Mouse (Mus musculus): ENCODE measurements at regions not wholly inside any gene's neighbourhood (a gene's known extent, or its start where the extent isn't known, plus 50 kb on each side); places are given as distances from the start of the nearest gene placed in this dataset.

- in situ Hi-C loops (cut with MboI, MseI): no loop called here
These were observed 70.9 kb upstream of the Gas2 start for GRCm38 (mm10) chr7:51790690-51791560.

- in situ Hi-C loops (cut with MboI, MseI): no loop called here
These were observed 70.3 kb upstream of the Gas2 start for GRCm38 (mm10) chr7:51791561-51791863.
